Mouse (Mus musculus) large intestine, adult 2 months (tissue): ENCODE measurements around the gene Tmed8. TPM values are rescaled to one million over a fixed set of nuclear protein-coding genes. Genes with fewer than 3 reads are reported as not detected.
"Not testable (repeated sequence)": the region's sequence is repeated elsewhere in the genome, so short reads cannot be mapped to it uniquely, and the experiment has no call there.

Experiments
- DNase-seq: peaks from one replicate; pipeline ENCODE4 v3.0.0-alpha.2; 2012; ENCODE audit warnings: low read depth, low spot score
- WGBS: fragments of 180-500 bp; shearing (Covaris S2); methylation state at CpG from one replicate; pipeline ENCODE4 v1.1.7; 2018; 5-methylcytosine and 5-hydroxymethylcytosine counted together
- polyA plus RNA-seq: library from polyadenylated mRNA; depleted of rRNA; stranded (reverse); fragments of >200 nt; gene quantifications from 2 replicates; pipeline ENCODE4 v1.2.3, GENCODE M21; 2012

Tmed8 gene
- polyA plus RNA-seq, 1 experiment, result 1.3 TPM

GRCm38 (mm10) chr12:87175194-87175946 is 24.9 kb downstream of the Tmed8 start:
- WGBS, result 82% methylated on average over 4 of the region's 4 CpGs
- no peak for DNase-seq

DNA sequence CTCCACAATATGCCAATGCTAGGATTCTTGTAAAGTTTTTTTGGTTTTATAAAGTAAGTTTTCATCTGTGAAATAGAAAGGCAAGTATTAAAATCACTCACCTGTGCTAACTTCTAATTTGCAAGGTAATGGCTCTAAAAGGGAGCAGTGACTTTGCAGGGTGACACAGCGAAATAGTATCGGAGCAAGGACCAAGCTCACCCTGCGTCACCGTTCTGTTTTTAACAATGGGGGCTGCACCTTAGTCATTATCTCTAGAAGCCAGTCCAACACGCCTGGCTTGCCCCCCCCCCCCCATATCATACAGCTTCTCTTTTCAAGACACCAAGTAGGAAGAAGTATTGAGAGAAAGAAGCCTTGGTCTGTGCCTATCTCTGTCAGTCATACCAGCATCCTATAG is 39.4 kb downstream of the Tmed8 start:
- WGBS, result 95% methylated on average over 5 of the region's 5 CpGs
- DNase-seq, result no peak

DNA sequence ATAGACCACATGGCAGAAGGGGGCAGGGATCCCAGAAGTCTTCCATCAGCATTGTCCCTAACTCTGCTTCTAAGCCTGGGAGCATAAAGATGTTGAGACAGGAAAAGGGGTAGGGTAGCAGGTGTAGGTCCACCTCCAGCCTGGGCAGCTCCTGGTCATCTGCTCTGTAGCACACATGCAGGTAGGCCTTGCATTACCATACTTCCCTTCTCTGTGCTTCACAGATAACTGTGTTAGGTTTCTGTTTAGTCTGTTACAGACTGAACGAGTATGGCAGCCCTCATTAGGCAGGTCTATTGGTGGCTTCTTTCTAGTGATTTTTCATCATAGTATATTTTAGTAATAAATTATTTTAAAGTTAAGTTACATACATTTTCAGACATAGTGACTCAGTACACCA is 39.9 kb downstream of the Tmed8 start:
- no peak for DNase-seq
- 79% methylated on average over 1 of the region's 1 CpGs for WGBS

GRCm38 (mm10) chr12:87158099-87158498 is 42.2 kb downstream of the Tmed8 start:
- 29% methylated on average over 7 of the region's 7 CpGs for WGBS
- no peak for DNase-seq

- no peak for DNase-seq
- 24% methylated on average over 4 of the region's 4 CpGs for whole genome bisulfite sequencing
Observed at GRCm38 (mm10) chr12:87157361-87157760, 42.9 kb downstream of the Tmed8 start.

DNA sequence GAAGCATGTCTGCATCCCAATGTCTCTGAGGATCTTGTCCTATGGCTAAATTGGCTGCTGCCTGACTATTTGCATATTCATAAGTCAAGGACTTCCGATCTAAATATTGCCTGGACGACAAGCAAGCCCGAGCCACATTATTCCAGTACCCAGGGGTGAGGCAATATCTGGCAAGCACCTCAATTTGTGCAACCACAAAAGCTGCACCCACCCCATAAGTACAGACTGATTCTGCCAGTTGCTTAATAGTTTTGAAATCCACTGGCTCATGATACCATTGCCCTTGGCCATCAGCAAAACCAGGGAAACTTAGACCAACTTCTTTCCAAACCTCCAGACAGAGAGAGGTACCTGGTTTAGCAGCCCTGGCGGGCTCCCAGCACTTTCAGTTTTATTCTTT is 45.8 kb downstream of the Tmed8 start:
- DNase-seq, result not testable (repeated sequence)
- 89% methylated on average over 4 of the region's 4 CpGs for WGBS

- 96% methylated on average over 5 of the region's 5 CpGs for WGBS
- no peak for DNase-seq
Observed at GRCm38 (mm10) chr12:87149471-87149870, 50.8 kb downstream of the Tmed8 start.

DNA sequence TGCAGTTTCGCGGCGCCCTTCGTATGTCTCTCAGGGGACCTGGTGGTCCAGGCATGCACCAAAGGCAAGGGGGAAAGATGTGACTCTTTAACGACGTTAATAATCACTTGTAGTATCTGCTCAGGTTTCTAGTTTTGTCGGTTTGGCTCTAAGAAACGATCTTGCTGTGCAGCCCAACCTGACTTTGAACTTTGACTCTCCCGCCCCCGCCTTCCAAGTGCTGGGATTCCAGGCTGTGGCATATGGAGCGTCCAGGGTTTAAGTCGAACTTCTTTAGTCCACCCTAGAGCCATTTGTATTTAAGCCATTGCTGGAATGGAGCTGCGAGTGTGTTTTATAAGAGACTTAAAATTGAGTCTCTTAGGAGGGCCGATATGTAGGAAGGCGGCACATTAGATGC is 52.1 kb downstream of the Tmed8 start:
- 5% methylated on average over 15 of the region's 15 CpGs for WGBS
- no peak for DNase-seq

GRCm38 (mm10) chr12:87147395-87148089 is 52.7 kb downstream of the Tmed8 start, which contains the start of gene Pomt2:
Pomt2 (minus strand) TSS chr12:87147968.
- WGBS, result under 1% methylated on average over 60 of the region's 61 CpGs
- DNase-seq, result peak; percentile 90

DNA sequence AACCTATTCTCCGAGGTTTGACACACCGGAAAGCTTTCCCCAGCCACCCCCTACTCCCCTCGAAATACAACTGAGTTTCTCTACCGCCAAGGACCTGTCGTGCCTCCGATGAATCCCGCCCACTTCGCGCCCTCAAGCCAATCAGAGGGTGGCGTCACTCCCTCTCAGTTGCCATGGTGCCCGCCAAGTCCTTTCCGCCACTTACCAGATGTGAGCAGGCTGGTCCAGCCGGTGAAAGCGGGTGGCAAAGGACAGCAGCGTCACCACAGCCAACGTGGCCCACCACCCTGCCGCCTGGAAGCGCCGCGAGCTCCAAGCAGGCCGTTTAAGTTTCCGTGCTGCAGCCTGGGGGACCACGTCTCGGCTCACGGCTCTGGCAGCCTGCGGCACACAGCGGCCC is 53.3 kb downstream of the Tmed8 start, which contains the start of gene Gstz1:
Gene Gstz1 (plus strand): TSS at position 200 of the 400 bp plus-strand sequence.
- under 1% methylated on average over 27 of the region's 27 CpGs for WGBS
- peak; percentile 42 for DNase-seq

- WGBS, result 56% methylated on average over 2 of the region's 2 CpGs
- DNase-seq, result no peak
Observed at GRCm38 (mm10) chr12:87142156-87142555, 58.1 kb downstream of the Tmed8 start.

GRCm38 (mm10) chr12:87138768-87139167 is 61.5 kb downstream of the Tmed8 start:
- no peak for DNase-seq
- 78% methylated on average over 2 of the region's 2 CpGs for WGBS

GRCm38 (mm10) chr12:87138342-87138701 is 61.9 kb downstream of the Tmed8 start:
- 90% methylated on average over 2 of the region's 2 CpGs for WGBS
- no peak for DNase-seq

- 93% methylated on average over 15 of the region's 15 CpGs for WGBS
- no peak for DNase-seq
Observed at GRCm38 (mm10) chr12:87137439-87138341, 62.6 kb downstream of the Tmed8 start.

GRCm38 (mm10) chr12:87132784-87133183 is 67.5 kb downstream of the Tmed8 start:
- 95% methylated on average over 9 of the region's 9 CpGs for WGBS
- no peak for DNase-seq

- WGBS, result 91% methylated on average over 6 of the region's 6 CpGs
Observed at GRCm38 (mm10) chr12:87132210-87132609, 68.0 kb downstream of the Tmed8 start.

GRCm38 (mm10) chr12:87131619-87132018 is 68.6 kb downstream of the Tmed8 start:
- no peak for DNase-seq
- WGBS, result 63% methylated on average over 3 of the region's 3 CpGs

More at GRCm38 (mm10) chr12:87132210-87132609, 68.0 kb downstream of the Tmed8 start:
- no peak for DNase-seq

DNA sequence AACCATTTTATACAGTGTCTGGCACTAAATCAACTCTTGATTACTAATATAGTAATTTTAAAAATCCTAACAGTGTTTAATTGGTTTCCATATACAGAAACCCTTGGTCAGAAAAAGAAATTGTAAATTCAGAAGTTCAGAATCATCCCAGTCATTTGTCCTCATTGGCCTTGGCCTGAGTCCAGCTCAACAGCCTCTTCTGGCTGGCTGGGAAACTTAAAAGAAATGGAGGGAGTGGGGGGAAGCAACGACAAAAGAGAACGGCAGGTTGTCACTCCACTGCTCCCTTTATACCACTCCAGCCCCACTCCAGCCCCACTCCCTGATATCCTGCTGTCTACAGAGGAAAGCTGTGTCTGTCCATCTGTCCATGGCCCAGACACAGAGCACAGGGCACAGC is 69.1 kb downstream of the Tmed8 start:
- no peak for DNase-seq
- 62% methylated on average over 2 of the region's 2 CpGs for WGBS

DNA sequence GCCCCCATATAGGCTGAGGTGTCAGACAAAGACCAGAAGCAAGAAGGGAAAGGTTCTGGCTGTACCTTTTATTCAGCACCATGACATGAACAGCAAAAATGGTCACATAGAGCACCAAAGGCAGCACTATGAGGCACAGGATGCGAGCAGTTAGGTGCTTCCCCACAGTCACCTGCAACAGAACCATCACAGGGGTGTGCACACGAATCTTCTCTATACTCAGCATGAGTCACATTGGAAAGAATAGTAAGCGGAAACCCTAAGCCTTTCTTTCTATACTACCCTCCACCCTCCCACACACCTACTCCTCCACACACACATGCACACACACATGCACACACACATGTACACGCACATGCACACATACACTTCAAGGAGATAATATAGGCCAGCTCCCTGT is 70.0 kb downstream of the Tmed8 start:
- WGBS, result 90% methylated on average over 4 of the region's 4 CpGs
- no peak for DNase-seq

GRCm38 (mm10) chr12:87127256-87127655 is 73.0 kb downstream of the Tmed8 start:
- 83% methylated on average over 4 of the region's 4 CpGs for WGBS
- DNase-seq, result no peak
